Mouse (Mus musculus) ES-Bruce4 (cell line): ENCODE measurements around the gene Deup1. TPM values are rescaled to one million over a fixed set of nuclear protein-coding genes. Genes with fewer than 3 reads are reported as not detected.

ENCODE experiments used
- H3K27ac ChIP-seq: 2 replicates; pipeline ENCODE4 v1.5.1; 2012; ENCODE audit warnings: low read length, inconsistent platforms; ENCODE audit not compliant: insufficient read depth
- H3K27me3 ChIP-seq: 2 replicates; pipeline ENCODE4 v1.6.1; 2012; ENCODE audit warnings: mild to moderate bottlenecking, low read length, inconsistent platforms; ENCODE audit not compliant: control insufficient read depth, poor library complexity, insufficient read depth, severe bottlenecking
- H3K36me3 ChIP-seq: 2 replicates; pipeline ENCODE4 v1.6.1; 2012; ENCODE audit warnings: inconsistent platforms, mild to moderate bottlenecking, low read length, moderate library complexity; ENCODE audit not compliant: control insufficient read depth, poor library complexity, insufficient read depth, severe bottlenecking
- H3K4me1 ChIP-seq: one replicate; pipeline ENCODE4 v1.8.1; 2011; ENCODE audit warnings: low read length; ENCODE audit not compliant: control insufficient read depth, insufficient read depth
- H3K4me3 ChIP-seq: 2 replicates; pipeline ENCODE4 v1.5.1; 2011; ENCODE audit warnings: low read depth, mild to moderate bottlenecking, low read length
- H3K9ac ChIP-seq: 2 replicates; pipeline ENCODE4 v1.6.1; 2012; ENCODE audit warnings: low read depth, mild to moderate bottlenecking, inconsistent platforms; ENCODE audit not compliant: poor library complexity, severe bottlenecking
- H3K9me3 ChIP-seq: replicated peaks from 2 replicates; pipeline ENCODE4 v1.6.1; 2012; ENCODE audit warnings: mild to moderate bottlenecking, low read length, inconsistent platforms; ENCODE audit not compliant: control insufficient read depth, poor library complexity, insufficient read depth, severe bottlenecking
- CTCF ChIP-seq: IDR thresholded peaks from one replicate; pipeline ENCODE4 v1.8.1; 2011; ENCODE audit warnings: low read depth, low read length
- EP300 ChIP-seq: IDR thresholded peaks from 2 replicates; pipeline ENCODE4 v1.6.1; 2011; ENCODE audit warnings: low read depth, low read length; ENCODE audit not compliant: insufficient read depth
- POLR2A ChIP-seq: IDR thresholded peaks from one replicate; pipeline ENCODE4 v1.8.1; 2011; ENCODE audit warnings: low read length; ENCODE audit not compliant: insufficient read depth
- polyA plus RNA-seq: library from polyadenylated mRNA; stranded (reverse); fragments of >200 nt; gene quantifications from 2 replicates; pipeline ENCODE4 v1.2.4, GENCODE M21; 2011; ENCODE audit warnings: low read depth; ENCODE audit not compliant: missing spikeins, insufficient read depth, insufficient read length

Gene Deup1
- polyA plus RNA-seq, 1 experiment, result not detected

DNA sequence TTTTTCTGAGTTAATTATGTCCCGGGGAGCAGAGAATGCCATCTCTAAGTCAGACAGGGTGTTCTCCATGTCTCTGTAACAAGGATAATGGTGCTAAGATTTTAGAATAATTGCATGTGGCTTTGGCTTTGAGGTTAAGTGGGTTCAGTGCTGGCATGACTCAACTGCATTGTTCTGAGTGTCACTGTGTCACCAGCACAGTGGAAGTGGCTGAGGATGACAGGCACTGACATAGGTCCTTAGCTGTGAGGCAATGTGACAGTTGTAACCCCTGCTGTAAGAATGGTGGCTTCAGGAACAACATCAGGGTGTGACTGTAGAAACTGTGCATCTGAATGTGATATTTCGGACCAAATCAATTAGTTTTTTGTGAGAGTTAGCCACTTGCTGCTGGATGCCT lies 111.7 kb downstream of the Deup1 start:
- TF ChIP-seq EP300 (no peak), CTCF (no peak), POLR2A (no peak)
- H3K27me3 ChIP-seq, result no peaks in the 10 kb centered on the region
- H3K4me1 ChIP-seq, result no peaks in the 10 kb centered on the region
- H3K9ac ChIP-seq, result no peak overlapping the region
- H3K36me3 ChIP-seq, result no peaks in the 10 kb centered on the region
- H3K4me3 ChIP-seq, result no peak overlapping the region
- no peak overlapping the region for H3K27ac ChIP-seq
- H3K9me3 ChIP-seq, result no peaks in the 10 kb centered on the region

DNA sequence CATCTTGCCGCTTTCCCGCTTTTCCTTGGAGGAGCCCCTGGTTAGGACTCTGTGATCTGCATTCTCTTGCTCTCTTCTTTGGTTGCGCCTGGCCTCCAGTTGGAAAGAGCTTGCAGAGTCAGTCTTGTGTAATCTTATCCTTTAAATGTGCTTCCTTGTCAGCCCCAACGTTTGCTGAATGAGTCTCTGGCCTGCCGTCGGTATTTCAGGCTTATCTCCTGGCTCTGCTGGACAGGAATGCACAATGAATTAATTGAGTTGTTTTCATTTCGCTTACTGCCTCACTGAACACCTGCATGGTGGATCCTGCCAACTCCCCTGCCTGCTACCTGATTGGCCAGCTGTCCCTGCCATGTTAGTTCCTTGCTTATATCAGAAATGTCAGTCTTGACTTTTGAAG lies 114.8 kb downstream of the Deup1 start:
- no peak overlapping the region for H3K4me3 ChIP-seq
- H3K36me3 ChIP-seq, result no peaks in the 10 kb centered on the region
- H3K4me1 ChIP-seq, result no peaks in the 10 kb centered on the region
- H3K9me3 ChIP-seq, result no peaks in the 10 kb centered on the region
- H3K27ac ChIP-seq, result no peak overlapping the region
- no peak for TF ChIP-seq CTCF
- no peak for TF ChIP-seq POLR2A
- TF ChIP-seq EP300, result no peak
- no peak overlapping the region for H3K9ac ChIP-seq
- H3K27me3 ChIP-seq, result no peaks in the 10 kb centered on the region

DNA sequence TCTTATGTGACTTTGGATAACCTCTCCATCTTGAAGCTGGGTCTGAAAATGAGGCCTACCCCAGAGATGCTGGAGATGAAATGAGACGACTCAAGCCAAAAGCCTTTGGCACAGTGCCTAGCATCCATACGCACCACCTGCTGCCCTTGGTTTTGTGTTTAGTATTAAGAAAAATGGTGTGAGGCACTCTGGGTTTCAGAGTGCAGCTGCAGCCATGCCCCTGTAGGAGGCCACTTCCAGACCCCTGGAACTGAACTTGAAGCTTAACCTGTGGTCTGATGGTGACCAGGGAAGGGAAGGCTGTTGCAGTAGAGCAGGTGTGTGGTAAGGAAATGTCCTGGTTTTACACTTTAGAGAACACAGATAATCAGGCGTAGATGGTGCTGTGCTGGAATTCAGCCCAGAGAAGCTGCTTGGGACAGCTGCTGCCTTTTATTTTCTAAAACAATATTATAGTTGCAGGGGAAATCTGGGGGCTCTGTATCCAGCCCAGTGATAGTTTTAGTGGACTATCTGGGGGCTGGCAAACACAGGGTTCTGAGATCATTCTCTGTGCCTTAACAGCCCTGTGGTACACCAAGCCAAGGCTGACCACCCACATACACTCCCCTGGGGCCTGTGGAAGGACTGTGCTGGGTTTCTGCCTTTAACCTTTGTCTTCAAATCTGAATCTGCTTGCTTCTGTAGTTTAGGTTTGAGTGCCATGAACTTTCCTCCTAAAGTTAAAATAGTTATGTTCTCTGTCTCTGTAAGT lies 117.0 kb downstream of the Deup1 start:
- no peak overlapping the region for H3K9ac ChIP-seq
- no peaks in the 10 kb centered on the region for H3K4me1 ChIP-seq
- H3K9me3 ChIP-seq, result no peaks in the 10 kb centered on the region
- H3K27ac ChIP-seq, result no peak overlapping the region
- H3K36me3 ChIP-seq, result no peaks in the 10 kb centered on the region
- no peak overlapping the region for H3K4me3 ChIP-seq
- no peaks in the 10 kb centered on the region for H3K27me3 ChIP-seq
- TF ChIP-seq EP300 (no peak), POLR2A (no peak), CTCF (no peak)

Other genes starting within 250 kb of the Deup1 start
- gene Smco4, start 134.5 kb downstream of the Deup1 start, polyA plus RNA-seq, result 8.7 and 12.2 TPM in 2 replicates
- gene Slc36a4, start 81.8 kb upstream of the Deup1 start, polyA plus RNA-seq, result 2.4 and 3.2 TPM in 2 replicates
- not detected in 2 replicates for gene Mtnr1b, start 246.6 kb upstream of the Deup1 start, polyA plus RNA-seq